Mouse (Mus musculus): ENCODE measurements around the gene Ice1.
A peak's percentile ranks its signal among the peaks of the same experiment; 100 is the strongest.

Gene Ice1

GRCm38 (mm10) chr13:70637282-70637661, at the start of gene Ice1:
TSS of gene Ice1 (minus strand) at chr13:70637634.
- DNase-seq, result no peak

GRCm38 (mm10) chr13:70685825-70686224, 48.4 kb upstream of the Ice1 start:
- DNase-seq, result no peak

GRCm38 (mm10) chr13:70684976-70685609, 47.7 kb upstream of the Ice1 start:
- no peak for DNase-seq

GRCm38 (mm10) chr13:70681411-70682183, 44.2 kb upstream of the Ice1 start:
- DNase-seq, result no peak

GRCm38 (mm10) chr13:70680316-70680715, 42.9 kb upstream of the Ice1 start:
- no peak for DNase-seq

GRCm38 (mm10) chr13:70677689-70678088, 40.3 kb upstream of the Ice1 start:
- DNase-seq, result no peak

- DNase-seq, result no peak
These were observed 39.1 kb upstream of the Ice1 start for GRCm38 (mm10) chr13:70676243-70677183.

- no peak for DNase-seq
These were observed 37.6 kb upstream of the Ice1 start for GRCm38 (mm10) chr13:70674998-70675397.

GRCm38 (mm10) chr13:70670080-70670479, 32.6 kb upstream of the Ice1 start:
- no peak for DNase-seq

GRCm38 (mm10) chr13:70659715-70660114, 22.3 kb upstream of the Ice1 start:
- no peak for DNase-seq

GRCm38 (mm10) chr13:70656741-70657140, 19.3 kb upstream of the Ice1 start:
- no peak for DNase-seq

- no peak for DNase-seq
These were observed 18.9 kb upstream of the Ice1 start for GRCm38 (mm10) chr13:70656329-70656728.

GRCm38 (mm10) chr13:70655570-70655969, 18.1 kb upstream of the Ice1 start:
- DNase-seq, result no peak

GRCm38 (mm10) chr13:70654091-70654770, 16.8 kb upstream of the Ice1 start:
- peak; percentile 13 to 17 for DNase-seq

- no peak for DNase-seq
These were observed 16.0 kb upstream of the Ice1 start for GRCm38 (mm10) chr13:70653457-70653856.

GRCm38 (mm10) chr13:70650011-70650436, 12.6 kb upstream of the Ice1 start:
- DNase-seq, result no peak

- no peak for DNase-seq
These were observed 8.6 kb upstream of the Ice1 start for GRCm38 (mm10) chr13:70645968-70646505.

GRCm38 (mm10) chr13:70644083-70644462, 6.6 kb upstream of the Ice1 start:
- DNase-seq, result no peak

- peak; percentile 23 to 38 for DNase-seq
These were observed 6.1 kb upstream of the Ice1 start for GRCm38 (mm10) chr13:70643408-70644082.

GRCm38 (mm10) chr13:70641941-70642340, 4.5 kb upstream of the Ice1 start:
- no peak for DNase-seq

- DNase-seq, result no peak
These were observed 3.9 kb upstream of the Ice1 start for GRCm38 (mm10) chr13:70641381-70641780.

- no peak for DNase-seq
These were observed 2.2 kb upstream of the Ice1 start for GRCm38 (mm10) chr13:70639639-70640038.

Measured in thymus, postnatal 36 days (tissue).